Mouse (Mus musculus) layer of hippocampus, postnatal 36 days (tissue): ENCODE measurements at regions not wholly inside any gene's neighbourhood (a gene's known extent, or its start where the extent isn't known, plus 50 kb on each side); places are given as distances from the start of the nearest gene placed in this dataset.

ENCODE experiments used
- DNase-seq, 2 experiments: peaks; one replicate each; pipeline ENCODE4 v3.0.0; 2022

GRCm38 (mm10) chr12:25379996-25380395 lies 283.1 kb upstream of the Id2 start:
- no peak for DNase-seq

GRCm38 (mm10) chr12:25379016-25379415 lies 282.1 kb upstream of the Id2 start:
- no peak for DNase-seq

GRCm38 (mm10) chr12:25378036-25378645 lies 281.2 kb upstream of the Id2 start:
- no peak for DNase-seq

GRCm38 (mm10) chr12:25376451-25376850 lies 279.5 kb upstream of the Id2 start:
- DNase-seq: peak; percentile 46 to 48

GRCm38 (mm10) chr12:25367541-25367940 lies 270.6 kb upstream of the Id2 start:
- no peak for DNase-seq

GRCm38 (mm10) chr12:25365600-25366267 lies 268.8 kb upstream of the Id2 start:
- no peak for DNase-seq

DNA sequence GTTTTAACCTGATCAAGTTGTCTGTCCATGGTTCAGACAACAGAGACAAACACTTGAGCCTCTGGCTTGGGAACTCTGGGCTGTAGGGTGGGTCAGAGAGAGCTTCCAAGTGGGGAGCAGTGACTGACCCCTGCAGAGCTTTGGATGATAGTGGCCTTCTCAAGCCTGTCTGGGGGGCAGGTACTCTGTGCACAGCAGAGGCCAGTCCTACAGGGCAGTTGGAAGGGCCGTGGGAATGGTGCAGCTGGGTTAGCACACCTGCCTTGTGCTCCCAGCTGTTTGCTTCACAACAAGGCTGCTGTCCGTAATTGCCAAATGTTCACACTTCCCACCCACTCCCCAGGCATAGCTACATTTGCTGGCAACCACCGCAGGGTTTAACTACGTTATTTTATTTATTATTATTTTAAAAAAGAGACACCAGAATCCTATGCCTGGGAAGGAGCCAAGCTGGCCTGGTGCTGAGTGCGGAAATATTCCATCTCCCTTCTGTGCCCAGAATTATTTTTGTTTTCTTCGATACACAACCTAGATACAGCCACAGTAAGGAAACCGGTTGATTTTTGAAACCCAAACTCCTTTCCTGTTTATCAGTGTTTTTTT lies 268.1 kb upstream of the Id2 start:
- DNase-seq: peak; percentile 39 to 45

- DNase-seq: no peak
Observed at GRCm38 (mm10) chr12:25363839-25364238, 266.9 kb upstream of the Id2 start.

GRCm38 (mm10) chr12:25363341-25363740 lies 266.4 kb upstream of the Id2 start:
- DNase-seq: no peak

DNA sequence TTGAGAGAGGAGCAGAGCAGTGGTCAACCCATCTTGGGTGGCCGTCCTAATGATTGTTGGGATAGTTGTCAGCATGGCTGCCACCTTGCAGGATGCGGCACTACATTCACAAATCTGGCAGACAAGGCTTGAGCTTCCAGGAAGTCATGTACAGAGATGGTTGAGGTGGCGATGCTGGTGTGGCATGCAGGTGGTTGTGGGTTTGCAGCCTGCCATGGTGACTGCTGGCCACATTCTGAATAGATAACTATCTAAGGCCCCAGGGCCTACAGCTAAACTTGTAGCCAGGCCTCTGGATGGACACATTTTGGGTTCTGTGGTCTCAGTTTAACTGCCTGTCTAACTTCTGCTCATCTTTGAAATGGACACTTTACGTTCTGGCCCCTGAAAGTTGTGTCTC lies 265.8 kb upstream of the Id2 start:
- DNase-seq: no peak

DNA sequence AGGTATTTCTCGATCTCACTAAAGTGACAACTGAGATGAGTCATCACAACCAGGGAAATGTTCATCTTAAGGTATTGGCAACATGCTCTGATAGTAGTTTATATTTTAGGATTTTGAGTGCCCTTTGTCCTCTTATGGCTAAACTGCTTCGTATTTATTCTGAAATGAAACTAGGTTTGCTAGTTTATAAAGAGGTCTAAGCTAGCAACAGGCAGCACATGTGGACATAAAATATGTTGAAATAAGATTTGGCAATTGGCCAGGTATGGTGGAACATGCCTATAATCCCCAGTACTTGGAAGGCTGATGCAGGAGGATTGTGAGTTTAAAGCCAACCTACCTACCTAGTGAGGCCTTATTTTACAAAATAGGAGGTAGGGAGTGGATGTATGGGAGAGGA lies 263.8 kb upstream of the Id2 start:
- DNase-seq: no peak

DNA sequence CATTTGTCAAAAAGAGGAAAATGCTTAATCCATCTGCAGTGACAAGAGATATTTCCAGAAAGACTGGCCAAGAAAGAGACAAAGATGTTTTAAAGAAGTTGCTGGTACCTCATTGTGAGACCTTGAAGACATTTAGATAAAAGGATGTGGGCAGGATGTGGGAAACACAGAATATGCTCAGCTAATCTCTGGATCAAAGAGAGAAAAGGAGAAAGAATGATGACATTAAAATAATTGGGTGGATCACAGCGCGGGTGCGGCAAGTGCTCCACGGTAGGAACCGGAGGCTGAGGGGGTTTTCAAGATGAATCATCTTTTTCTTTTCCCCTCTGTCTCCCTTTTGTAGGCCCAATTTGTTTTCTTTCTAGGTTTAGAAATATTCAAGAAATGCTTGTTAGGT lies 263.0 kb upstream of the Id2 start:
- DNase-seq: no peak

- DNase-seq: no peak
Observed at GRCm38 (mm10) chr12:25358846-25359525, 262.0 kb upstream of the Id2 start.

- DNase-seq: no peak
Observed at GRCm38 (mm10) chr12:25356774-25357173, 259.8 kb upstream of the Id2 start.

GRCm38 (mm10) chr12:25355217-25355616 lies 258.3 kb upstream of the Id2 start:
- DNase-seq: no peak

DNA sequence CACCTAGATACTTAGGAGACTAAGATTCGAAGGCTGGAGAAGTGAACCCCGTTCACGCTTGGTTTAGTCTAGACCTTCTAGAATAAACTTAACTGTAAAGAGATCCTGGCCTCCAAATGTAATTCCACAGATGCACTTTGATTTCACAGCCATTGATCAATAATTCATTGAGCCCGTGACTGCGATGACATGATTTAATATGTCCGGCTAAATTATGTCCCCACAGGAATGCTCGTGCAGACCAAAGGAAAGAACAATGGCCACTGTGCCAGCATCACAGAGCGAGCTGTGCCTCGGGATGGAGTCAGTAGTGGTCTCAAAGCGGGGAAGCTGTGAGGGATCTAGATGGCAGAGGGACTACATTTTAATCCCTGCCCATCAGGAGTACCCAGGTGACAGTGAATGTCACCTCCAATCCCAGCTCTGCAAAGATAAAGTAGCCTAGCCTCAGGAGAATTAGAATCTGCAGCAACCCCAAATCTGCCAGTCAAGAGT lies 256.5 kb upstream of the Id2 start:
- no peak for DNase-seq

GRCm38 (mm10) chr12:25352160-25352559 lies 255.2 kb upstream of the Id2 start:
- no peak for DNase-seq

- DNase-seq: peak; percentile 20 to 37
Observed at GRCm38 (mm10) chr12:25344354-25344753, 247.4 kb upstream of the Id2 start.

GRCm38 (mm10) chr12:25338771-25339170 lies 241.8 kb upstream of the Id2 start:
- DNase-seq: no peak

GRCm38 (mm10) chr12:25335930-25336329 lies 239.0 kb upstream of the Id2 start:
- DNase-seq: no peak

DNA sequence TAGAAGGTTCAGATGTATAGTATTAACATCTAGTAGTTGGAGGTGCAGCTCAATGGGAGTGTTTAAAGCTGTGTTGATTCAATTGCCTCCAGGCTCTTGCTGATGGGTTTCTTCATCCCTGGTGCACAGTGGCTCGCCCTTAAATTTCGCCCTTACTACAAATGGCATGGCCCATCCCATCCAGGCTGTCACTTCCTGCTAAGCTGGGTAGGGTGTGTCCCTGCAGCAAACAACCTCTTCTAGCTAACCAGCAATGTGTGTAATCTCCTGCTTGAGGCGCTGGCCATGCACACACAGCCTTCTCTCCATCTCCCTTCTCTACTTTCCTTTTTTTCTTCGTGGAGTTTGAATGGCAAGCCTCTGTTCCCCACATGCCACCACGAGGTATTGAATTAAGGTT lies 238.1 kb upstream of the Id2 start:
- DNase-seq: no peak

DNA sequence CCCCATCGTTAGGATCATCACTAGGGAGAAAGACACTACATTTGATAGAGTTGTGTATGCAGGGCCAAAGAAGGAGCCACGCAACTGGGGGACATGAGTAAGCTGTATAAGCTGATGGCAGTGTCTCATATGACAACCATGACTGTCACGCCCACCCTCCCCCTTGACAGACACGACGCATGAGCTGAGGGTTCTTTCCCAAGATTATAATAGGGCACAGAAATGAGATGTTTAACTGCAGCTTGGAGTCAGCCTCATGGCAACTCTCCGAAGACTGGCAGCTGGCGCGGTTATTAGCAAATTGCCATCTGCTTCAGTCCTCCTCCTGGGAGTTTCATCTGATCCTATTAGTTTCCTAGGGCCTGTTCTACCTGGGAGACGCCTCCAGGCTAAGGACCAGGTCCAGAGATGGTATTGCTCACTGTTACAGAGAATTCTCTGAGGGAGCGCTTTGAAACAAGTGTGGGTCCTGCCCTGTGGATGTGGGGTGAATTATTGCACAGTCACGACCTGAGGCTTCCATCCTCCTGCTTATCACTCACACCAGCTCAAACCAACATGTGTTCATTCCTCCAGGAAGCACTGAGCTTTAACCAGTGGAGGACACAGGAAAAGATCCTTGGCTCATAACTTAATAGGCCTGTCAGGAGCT lies 235.6 kb upstream of the Id2 start:
- DNase-seq: peak; percentile 11 to 17
